Mouse (Mus musculus) lung, embryonic 16.5 days (tissue): ENCODE results near the gene Slc1a5. TPM values are rescaled to one million over a fixed set of nuclear protein-coding genes. Genes with fewer than 3 reads are reported as not detected.

Source experiments
- ATAC-seq: fragments of 200-750 bp; cut with Nextera tagmentation; 2 replicates; pipeline ENCODE4 v1.8.0; 2017; ENCODE audit warnings: low read depth, mild to moderate bottlenecking, moderate library complexity
- H3K27ac ChIP-seq: fragments of 300-500 bp; sonication (generic); 2 replicates; pipeline ENCODE4 v1.5.1; 2014; ENCODE audit warnings: mild to moderate bottlenecking, control low read depth, low read length
- H3K27me3 ChIP-seq: fragments of 300-500 bp; sonication (generic); 2 replicates; pipeline ENCODE4 v1.6.1; 2014; ENCODE audit warnings: low read depth, low read length, mixed read lengths; ENCODE audit not compliant: control insufficient read depth, insufficient read depth
- H3K36me3 ChIP-seq: fragments of 300-500 bp; sonication (generic); 2 replicates; pipeline ENCODE4 v1.6.1; 2014; ENCODE audit warnings: low read length; ENCODE audit not compliant: control insufficient read depth, insufficient read depth
- H3K4me1 ChIP-seq: fragments of 300-500 bp; sonication (generic); replicated peaks from 2 replicates; pipeline ENCODE4 v1.6.1; 2014; ENCODE audit warnings: low read length, mixed read lengths; ENCODE audit not compliant: control insufficient read depth, insufficient read depth
- H3K4me2 ChIP-seq: fragments of 300-500 bp; sonication (generic); 2 replicates; pipeline ENCODE4 v1.6.1; 2014; ENCODE audit warnings: low read depth, low read length, control low read depth
- H3K4me3 ChIP-seq: fragments of 300-500 bp; sonication (generic); 2 replicates; pipeline ENCODE4 v1.5.1; 2014; ENCODE audit warnings: mild to moderate bottlenecking, low read length, control low read depth
- H3K9ac ChIP-seq: fragments of 300-500 bp; sonication (generic); 2 replicates; pipeline ENCODE4 v1.6.1; 2014; ENCODE audit warnings: low read length, control low read depth
- H3K9me3 ChIP-seq: fragments of 300-500 bp; sonication (generic); 2 replicates; pipeline ENCODE4 v1.6.1; 2016; ENCODE audit warnings: low read length; ENCODE audit not compliant: control insufficient read depth
- WGBS: fragments of 180-500 bp; shearing (Covaris S2); extraction: QIAGEN DNeasy Blood & Tissue Kit; methylation state at CpG from one replicate; pipeline ENCODE4 v1.1.7; 2014; 5-methylcytosine and 5-hydroxymethylcytosine counted together
- polyA plus RNA-seq: library from polyadenylated mRNA; unstranded; fragments of >200 nt; fragmentation: Nextera tagmentation; extraction: Ambion mirVana; gene quantifications from 2 replicates; pipeline ENCODE4 v1.2.1, GENCODE M21; 2015

The Slc1a5 gene
- polyA plus RNA-seq, 1 experiment from 2014 or later: 46.7 TPM

DNA sequence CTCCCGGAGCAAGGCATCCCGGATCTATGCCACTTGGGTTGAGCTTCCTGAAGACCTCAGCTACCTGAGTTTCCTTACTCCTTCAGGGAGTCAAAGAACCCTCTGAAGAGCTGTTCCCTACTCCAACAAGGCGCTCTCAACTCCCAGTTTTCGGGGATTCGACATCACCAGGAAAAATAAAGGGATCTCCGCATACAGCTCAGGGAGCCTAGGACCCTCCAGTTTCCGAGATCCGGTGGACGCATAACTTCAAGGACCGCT lies 345 bp downstream of the Slc1a5 start:
- Histone ChIP-seq H3K27ac (peak overlapping the region; percentile 39; the same call in 1 of the 2 replicates), H3K9ac (peak overlapping the region; percentile 75)
- 0% methylated on average over 10 of the region's 10 CpGs for WGBS

DNA sequence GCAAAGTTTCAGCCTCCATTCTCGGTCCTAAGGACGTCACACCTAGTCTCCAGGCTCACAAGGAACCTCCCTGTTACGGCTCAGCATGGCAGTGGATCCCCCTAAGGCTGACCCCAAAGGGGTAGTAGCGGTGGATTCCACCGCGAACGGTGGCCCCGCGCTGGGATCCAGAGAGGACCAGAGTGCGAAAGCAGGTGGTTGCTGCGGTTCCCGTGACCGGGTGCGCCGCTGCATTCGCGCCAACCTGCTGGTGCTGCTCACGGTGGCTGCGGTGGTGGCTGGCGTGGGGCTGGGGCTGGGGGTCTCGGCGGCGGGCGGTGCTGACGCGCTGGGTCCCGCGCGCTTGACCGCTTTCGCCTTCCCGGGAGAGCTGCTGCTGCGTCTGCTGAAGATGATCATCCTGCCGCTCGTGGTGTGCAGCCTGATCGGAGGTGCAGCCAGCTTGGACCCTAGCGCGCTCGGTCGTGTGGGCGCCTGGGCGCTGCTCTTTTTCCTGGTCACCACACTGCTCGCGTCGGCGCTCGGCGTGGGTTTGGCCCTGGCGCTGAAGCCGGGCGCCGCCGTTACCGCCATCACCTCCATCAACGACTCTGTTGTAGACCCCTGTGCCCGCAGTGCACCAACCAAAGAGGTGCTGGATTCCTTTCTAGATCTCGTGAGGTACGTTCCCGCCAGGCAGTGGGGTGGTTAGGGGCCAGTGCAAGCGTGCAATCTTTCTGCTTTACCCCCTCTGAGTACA lies 845 bp downstream of the Slc1a5 start:
- Histone ChIP-seq H3K27me3 (no peaks in the 10 kb centered on the region), H3K36me3 (no peaks in the 10 kb centered on the region; the same call in 1 of the 2 replicates), H3K4me2 (peak overlapping the region; percentile 95), H3K4me1 (peaks cover 27% of the 10 kb centered on the region), H3K9ac (peak overlapping the region; percentile 75), H3K27ac (peak overlapping the region; percentile 39; the same call in 1 of the 2 replicates), H3K9me3 (no peaks in the 10 kb centered on the region), H3K4me3 (peak overlapping the region; percentile 66)
- peak; percentile 6; the same call in 1 of the 2 replicates for ATAC-seq
- under 1% methylated on average over 54 of the region's 60 CpGs for WGBS

More for the DNA sequence above, 345 bp downstream of the Slc1a5 start:
- H3K27me3 ChIP-seq: no peaks in the 10 kb centered on the region
- no peaks in the 10 kb centered on the region for H3K36me3 ChIP-seq
- H3K4me1 ChIP-seq: peaks cover 27% of the 10 kb centered on the region
- peak; percentile 8 for ATAC-seq
- peak overlapping the region; percentile 95 for H3K4me2 ChIP-seq
- no peaks in the 10 kb centered on the region for H3K9me3 ChIP-seq
- peak overlapping the region; percentile 66 for H3K4me3 ChIP-seq

DNA sequence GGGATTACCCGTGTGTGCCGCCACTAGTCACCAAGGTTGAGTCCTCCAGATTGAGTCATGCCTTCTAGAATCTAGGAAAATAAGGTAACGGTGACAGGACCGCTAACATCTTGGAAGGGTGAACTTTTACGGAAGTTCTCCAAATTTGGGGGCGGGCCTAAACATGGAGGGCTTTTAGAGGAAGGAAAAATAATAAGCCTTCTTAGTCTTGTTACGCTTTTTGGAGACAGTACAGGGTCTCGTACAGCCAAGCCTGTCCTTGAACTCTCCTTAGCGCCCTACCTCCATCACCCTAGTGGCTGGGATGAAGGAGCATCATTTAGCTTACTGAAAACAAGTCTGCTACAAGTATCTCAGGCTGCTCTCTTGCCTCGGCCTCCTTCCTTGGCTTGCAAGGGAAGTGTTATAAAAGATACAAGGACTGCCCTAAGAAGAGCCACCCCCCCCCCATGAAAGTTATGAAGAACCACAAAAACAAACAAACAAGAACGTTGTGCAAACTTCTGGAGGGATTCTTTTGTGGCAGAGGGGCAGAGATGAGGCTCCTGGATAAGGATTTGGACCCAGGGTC lies 1.5 kb downstream of the Slc1a5 start:
- H3K36me3 ChIP-seq: peaks cover 1% of the 10 kb centered on the region; the same call in 1 of the 2 replicates
- no peaks in the 10 kb centered on the region for H3K9me3 ChIP-seq
- H3K9ac ChIP-seq: peak overlapping the region; percentile 75
- H3K27me3 ChIP-seq: no peaks in the 10 kb centered on the region
- no peak overlapping the region; the same call in 1 of the 2 replicates for H3K27ac ChIP-seq
- no peak for ATAC-seq
- 6% methylated on average over 11 of the region's 11 CpGs for WGBS
- H3K4me2 ChIP-seq: peak overlapping the region; percentile 95
- peaks cover 27% of the 10 kb centered on the region for H3K4me1 ChIP-seq
- peak overlapping the region; percentile 66 for H3K4me3 ChIP-seq

DNA sequence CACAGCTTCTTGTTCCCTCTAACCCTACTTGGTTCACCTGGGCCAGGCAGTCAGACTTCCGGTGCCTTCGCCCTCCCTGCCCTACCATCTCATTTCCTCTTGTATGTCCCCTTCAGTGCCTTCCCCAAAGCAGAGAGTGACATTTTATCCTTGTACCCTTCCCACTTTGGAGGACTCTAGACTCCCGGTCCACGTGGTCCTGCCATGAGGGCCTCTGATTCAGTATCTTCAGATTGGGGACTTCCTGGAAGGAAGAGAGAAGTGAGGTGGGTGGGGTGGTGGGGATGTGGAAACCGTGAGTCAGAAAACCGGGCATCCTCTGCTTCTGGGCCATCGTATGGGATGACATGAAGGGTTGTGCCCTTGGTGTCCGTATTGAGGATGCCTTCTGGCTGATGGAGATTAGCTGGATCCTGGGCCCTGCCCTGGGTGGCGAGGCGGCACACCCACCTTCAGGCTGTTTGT lies 2.1 kb downstream of the Slc1a5 start:
- peak overlapping the region; percentile 53 for H3K9ac ChIP-seq
- 25% methylated on average over 10 of the region's 10 CpGs for WGBS
- no peaks in the 10 kb centered on the region for H3K9me3 ChIP-seq

DNA sequence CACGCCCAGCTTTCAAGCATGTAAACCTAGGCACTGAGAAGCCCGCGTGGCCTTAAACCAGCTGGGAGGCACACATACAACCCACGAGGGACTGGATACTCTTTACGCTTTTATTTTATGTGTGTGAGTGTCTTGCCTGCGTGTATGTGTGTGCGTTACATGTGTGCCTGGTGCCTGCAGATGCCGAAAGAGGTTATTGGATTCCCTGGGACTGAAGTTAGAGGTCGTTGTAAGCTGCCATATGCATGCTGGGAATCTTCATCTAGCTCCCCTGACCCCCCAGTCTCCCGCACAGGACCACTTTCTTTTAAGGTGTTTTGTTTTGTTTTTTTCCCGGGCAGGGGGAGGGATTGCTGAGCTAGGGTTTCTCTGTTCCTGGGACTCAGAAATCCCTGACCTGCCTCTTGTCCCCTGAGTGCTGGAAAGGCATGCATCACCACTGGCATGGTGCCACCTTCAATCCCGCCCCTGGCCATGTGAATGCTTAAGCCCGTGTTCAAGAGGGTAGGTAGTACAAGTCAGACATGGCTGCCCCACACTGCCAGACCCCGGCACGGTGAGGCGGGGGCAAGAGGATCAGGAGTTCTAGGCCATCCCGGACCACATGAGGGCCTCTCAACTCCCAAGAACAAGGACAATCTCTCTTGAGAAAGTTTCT lies 2.7 kb downstream of the Slc1a5 start:
- ATAC-seq: peak; percentile 45
- Histone ChIP-seq H3K4me3 (peak overlapping the region; percentile 66), H3K9ac (peak overlapping the region; percentile 53), H3K4me1 (peaks cover 27% of the 10 kb centered on the region), H3K27me3 (no peaks in the 10 kb centered on the region), H3K4me2 (peak overlapping the region; percentile 95), H3K36me3 (peaks cover 4% of the 10 kb centered on the region; the same call in 1 of the 2 replicates), H3K9me3 (no peaks in the 10 kb centered on the region), H3K27ac (peak overlapping the region; percentile 77)
- WGBS: 33% methylated on average over 17 of the region's 17 CpGs

More for the DNA sequence above, 2.1 kb downstream of the Slc1a5 start:
- Histone ChIP-seq H3K4me1 (peaks cover 27% of the 10 kb centered on the region), H3K27ac (peak overlapping the region; percentile 45), H3K4me2 (peak overlapping the region; percentile 95), H3K4me3 (peak overlapping the region; percentile 66), H3K27me3 (no peaks in the 10 kb centered on the region), H3K36me3 (peaks cover 4% of the 10 kb centered on the region; the same call in 1 of the 2 replicates)
- no peak for ATAC-seq

DNA sequence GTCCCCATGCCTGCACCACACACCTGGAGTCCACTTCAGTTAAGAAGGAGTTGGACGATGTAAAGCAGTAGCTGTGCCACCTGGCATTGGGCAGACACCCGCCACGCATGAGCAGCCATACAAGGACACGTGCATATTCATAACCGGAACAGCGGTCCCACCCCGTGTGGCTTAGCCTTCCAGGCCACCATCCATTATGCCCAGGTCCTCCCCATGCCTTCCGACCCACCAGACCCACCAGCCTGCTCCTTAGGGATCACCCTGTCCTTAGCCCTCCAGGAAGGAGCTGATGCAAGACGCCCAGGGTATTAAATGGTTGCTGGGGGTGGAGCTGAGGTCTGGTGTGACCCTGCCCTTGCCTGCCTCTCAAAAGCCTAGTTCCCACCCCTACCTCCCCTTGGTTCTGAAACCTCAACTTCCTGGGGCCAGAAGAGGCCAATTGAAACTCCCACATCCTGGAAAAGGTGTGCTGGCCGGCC lies 3.4 kb downstream of the Slc1a5 start:
- peak overlapping the region; percentile 77 for H3K27ac ChIP-seq
- ATAC-seq: peak; percentile 14; the same call in 1 of the 2 replicates
- H3K27me3 ChIP-seq: no peaks in the 10 kb centered on the region
- H3K4me2 ChIP-seq: peak overlapping the region; percentile 95
- WGBS: 72% methylated on average over 10 of the region's 10 CpGs
- H3K4me1 ChIP-seq: peaks cover 27% of the 10 kb centered on the region
- H3K36me3 ChIP-seq: peaks cover 4% of the 10 kb centered on the region; the same call in 1 of the 2 replicates
- H3K9me3 ChIP-seq: no peaks in the 10 kb centered on the region
- peak overlapping the region; percentile 66 for H3K4me3 ChIP-seq
- H3K9ac ChIP-seq: peak overlapping the region; percentile 47

DNA sequence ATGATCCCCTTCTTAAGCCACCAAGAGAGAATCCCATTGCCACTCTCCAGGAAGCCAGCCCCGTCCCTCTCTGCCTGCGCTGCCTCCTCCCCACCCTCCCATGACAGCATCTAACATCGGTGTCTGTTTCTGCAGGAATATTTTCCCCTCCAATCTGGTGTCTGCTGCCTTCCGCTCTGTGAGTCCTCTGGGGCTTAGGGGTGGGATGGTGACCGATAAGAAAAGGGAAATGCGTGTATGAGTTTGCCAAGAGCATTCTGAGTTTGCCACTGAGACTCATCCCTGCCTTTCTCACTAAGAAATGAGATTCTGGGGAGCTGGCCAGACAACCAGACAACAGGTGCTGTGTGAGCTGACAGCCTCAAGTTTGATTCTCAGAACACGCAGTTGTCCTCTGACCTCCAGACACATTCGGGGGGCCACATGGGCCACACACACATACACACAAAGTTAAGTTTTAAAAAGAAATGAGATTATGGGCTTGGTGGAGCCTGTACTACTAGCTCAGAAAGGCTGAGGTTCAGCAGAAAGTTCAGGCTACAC lies 4.5 kb downstream of the Slc1a5 start:
- 85% methylated on average over 8 of the region's 8 CpGs for WGBS
- H3K4me2 ChIP-seq: no peak overlapping the region
- H3K9me3 ChIP-seq: no peaks in the 10 kb centered on the region
- no peak overlapping the region for H3K9ac ChIP-seq
- no peak overlapping the region for H3K27ac ChIP-seq
- H3K27me3 ChIP-seq: no peaks in the 10 kb centered on the region
- no peak overlapping the region for H3K4me3 ChIP-seq
- ATAC-seq: no peak
- peaks cover 23% of the 10 kb centered on the region for H3K4me1 ChIP-seq
- peaks cover 4% of the 10 kb centered on the region; the same call in 1 of the 2 replicates for H3K36me3 ChIP-seq

DNA sequence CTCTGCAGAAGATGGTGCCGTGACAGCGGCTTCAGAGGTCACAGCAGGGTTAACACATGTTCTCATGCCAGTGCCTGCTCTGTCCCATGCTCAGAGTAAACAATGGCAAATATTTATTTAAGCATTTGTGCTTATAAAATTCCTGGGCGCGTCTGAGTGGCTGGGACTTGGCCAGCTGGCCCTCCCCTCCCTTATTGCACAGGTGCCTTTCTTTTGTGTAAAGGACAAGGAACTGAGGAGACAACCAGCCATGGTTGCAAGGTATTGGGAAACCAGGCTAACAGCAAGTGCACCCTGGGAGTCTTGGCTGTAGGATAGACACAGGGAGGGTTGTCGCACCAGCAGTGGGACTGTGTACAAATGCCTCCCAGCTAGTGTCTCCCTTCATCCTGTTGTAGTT lies 11.2 kb downstream of the Slc1a5 start:
- peak; percentile 85 for ATAC-seq
- Histone ChIP-seq H3K27me3 (no peaks in the 10 kb centered on the region), H3K36me3 (peaks cover 4% of the 10 kb centered on the region), H3K4me2 (no peak overlapping the region; the same call in 1 of the 2 replicates), H3K4me3 (no peak overlapping the region), H3K9me3 (no peaks in the 10 kb centered on the region), H3K4me1 (peaks cover 10% of the 10 kb centered on the region), H3K9ac (no peak overlapping the region), H3K27ac (peak overlapping the region; percentile 83)
- 16% methylated on average over 5 of the region's 5 CpGs for WGBS
